Mouse (Mus musculus): ENCODE measurements at regions not wholly inside any gene's neighbourhood (a gene's known extent, or its start where the extent isn't known, plus 50 kb on each side); places are given as distances from the start of the nearest gene placed in this dataset.

MicroRNA genes in the stretch of these regions (microRNA counts, 519-probe panel; counts per million panel counts)
- microRNA mmu-miR-100 (5,727 counts per million, percentile 92 among the panel's probes with 10 or more counts), microRNA mmu-miR-125b-3p (684 counts per million, percentile 72 among the panel's probes with 10 or more counts)

Small RNA genes lying in the stretch of these regions (microRNA-seq; reads per million reads assigned to microRNA genes)
- gene Mir100 (7,665 reads per million, percentile 93 among the genes with 10 or more reads in this experiment), gene Mir125b-1 (722 reads per million, percentile 70 among the genes with 10 or more reads in this experiment), gene Mirlet7a-2 (13.2 reads per million, percentile 22 among the genes with 10 or more reads in this experiment)
